Mouse (Mus musculus): Measurements from ENCODE around the gene Vmn1r86. TPM values are rescaled to one million over a fixed set of nuclear protein-coding genes. Genes with fewer than 3 reads are reported as not detected.
"Not testable (repeated sequence)": the region's sequence is repeated elsewhere in the genome, so short reads cannot be mapped to it uniquely, and the experiment has no call there.

Vmn1r86 gene
- not detected in 2 replicates for polyA plus RNA-seq (2015; fragmentation: Nextera tagmentation; extraction: Ambion mirVana)

DNA sequence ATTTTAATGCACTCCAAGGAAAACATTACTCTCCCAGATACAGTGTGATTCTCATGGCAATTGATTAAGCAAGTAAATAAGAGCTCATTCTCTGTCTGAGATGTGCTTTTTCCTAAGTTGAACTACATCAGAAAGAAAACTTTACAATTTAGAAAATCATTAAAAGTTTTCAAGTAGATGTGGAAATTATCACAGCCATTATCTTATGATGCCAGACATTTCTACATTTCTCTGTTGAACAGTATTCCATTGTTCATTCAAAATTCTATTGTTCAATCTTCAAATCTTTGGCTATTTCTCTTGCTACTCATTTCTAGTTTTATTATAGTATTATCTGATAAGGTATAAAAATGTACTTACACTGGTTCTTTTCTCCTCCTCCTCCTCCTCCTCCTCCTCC, at the start of gene Vmn1r86:
Gene Vmn1r86 (minus strand): TSS at position 101 of the 400 bp plus-strand sequence.
- H3K9me3 ChIP-seq: no peaks in the 10 kb centered on the region
- H3K27ac ChIP-seq: no peak within 1 kb of the TSS
- no peak within 1 kb of the TSS for H3K4me2 ChIP-seq
- ATAC-seq (ENCODE audit: insufficient number of reproducible peaks, low FRiP score, low TSS enrichment, low read depth): no peak
- no peaks in the 10 kb centered on the region for H3K27me3 ChIP-seq
- no peak within 1 kb of the TSS for H3K9ac ChIP-seq
- no peaks in the 10 kb centered on the region for H3K4me1 ChIP-seq
- no peak within 1 kb of the TSS for H3K4me3 ChIP-seq
- no peaks in the 10 kb centered on the region for H3K36me3 ChIP-seq

DNA sequence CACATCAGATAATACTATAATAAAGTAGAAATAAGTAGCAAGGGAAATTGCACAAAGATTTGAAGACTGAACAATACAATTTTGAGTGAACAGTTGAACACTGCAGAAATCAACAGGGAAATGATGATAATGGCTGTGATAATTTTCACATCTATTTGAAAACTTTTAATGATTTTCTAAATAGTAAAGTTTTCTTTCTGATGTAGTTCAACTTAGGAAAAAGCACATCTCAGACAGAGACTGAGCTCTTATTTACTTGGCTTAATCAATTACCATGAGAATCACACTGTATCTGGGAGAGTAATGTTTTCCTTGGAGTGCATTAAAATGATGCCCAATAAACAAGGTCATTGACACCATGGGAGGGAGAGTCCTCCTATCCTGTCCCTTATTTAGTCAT, 39.6 kb upstream of the Vmn1r86 start, which contains the start of gene Vmn1r88:
Gene Vmn1r88 (plus strand): TSS at position 301 of the 400 bp plus-strand sequence.
- Histone ChIP-seq H3K4me3 (no peak within 1 kb of the TSS), H3K27me3 (no peaks in the 10 kb centered on the region), H3K4me1 (no peaks in the 10 kb centered on the region), H3K4me2 (no peak within 1 kb of the TSS), H3K9me3 (no peaks in the 10 kb centered on the region), H3K27ac (no peak within 1 kb of the TSS), H3K36me3 (no peaks in the 10 kb centered on the region), H3K9ac (no peak within 1 kb of the TSS)
- ATAC-seq (ENCODE audit: insufficient number of reproducible peaks, low FRiP score, low TSS enrichment, low read depth): no peak

DNA sequence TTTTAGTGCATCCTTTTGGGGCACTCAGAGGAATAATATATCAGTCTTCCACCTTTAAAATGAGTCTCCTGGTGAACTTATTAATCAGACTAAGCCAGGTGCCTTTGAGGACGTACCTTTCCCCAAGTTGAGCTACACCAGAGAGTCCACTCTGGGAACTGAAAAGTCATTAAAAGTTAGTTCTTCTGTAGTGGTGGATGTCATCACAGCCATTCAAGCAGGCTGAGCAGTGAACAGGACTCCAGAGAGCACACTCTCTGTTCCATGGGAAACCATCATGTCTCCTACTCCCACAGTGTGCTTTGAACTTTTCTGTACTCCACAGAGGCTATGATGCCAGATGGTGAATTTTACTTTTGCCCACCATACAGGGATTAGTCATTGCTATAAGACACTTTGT, 20.3 kb upstream of the Vmn1r86 start, which contains the start of gene Vmn1r87:
Gene Vmn1r87 (minus strand): TSS at position 101 of the 400 bp plus-strand sequence.
- no peak within 1 kb of the TSS for H3K4me2 ChIP-seq
- H3K36me3 ChIP-seq: no peaks in the 10 kb centered on the region
- H3K27ac ChIP-seq: no peak within 1 kb of the TSS
- no peaks in the 10 kb centered on the region for H3K9me3 ChIP-seq
- H3K27me3 ChIP-seq: no peaks in the 10 kb centered on the region
- WGBS: 75% methylated on average over 1 of the region's 1 CpGs
- no peaks in the 10 kb centered on the region for H3K4me1 ChIP-seq
- no peak for ATAC-seq (ENCODE audit: insufficient number of reproducible peaks, low FRiP score, low TSS enrichment, low read depth)
- no peak within 1 kb of the TSS for H3K9ac ChIP-seq
- H3K4me3 ChIP-seq: no peak within 1 kb of the TSS

DNA sequence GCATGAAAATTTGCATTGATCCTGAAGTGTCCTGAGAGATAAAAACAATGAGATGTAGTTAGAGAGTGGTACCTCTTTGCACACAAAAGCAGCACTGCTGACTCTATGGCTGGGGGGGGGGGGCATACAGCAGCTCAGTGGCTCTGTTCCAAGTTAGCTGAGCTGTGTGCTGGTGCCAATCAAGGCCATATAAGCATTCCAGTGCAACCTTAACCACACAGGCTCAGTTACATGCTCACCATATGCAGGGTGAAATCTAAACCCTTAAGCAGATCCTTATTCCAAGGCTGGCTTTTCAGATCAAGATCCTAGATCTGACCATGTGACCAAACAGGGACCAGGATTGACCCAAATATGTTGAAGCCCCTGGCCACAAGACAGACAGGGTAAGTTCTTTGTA, 17.6 kb upstream of the Vmn1r86 start:
- no peaks in the 10 kb centered on the region for H3K4me1 ChIP-seq
- no peaks in the 10 kb centered on the region for H3K36me3 ChIP-seq
- no peak overlapping the region for H3K4me2 ChIP-seq
- H3K27me3 ChIP-seq: no peaks in the 10 kb centered on the region
- no peak overlapping the region for H3K4me3 ChIP-seq
- H3K9ac ChIP-seq: no peak overlapping the region
- ATAC-seq (ENCODE audit: insufficient number of reproducible peaks, low FRiP score, low TSS enrichment, low read depth): no peak
- H3K27ac ChIP-seq: no peak overlapping the region
- no peaks in the 10 kb centered on the region for H3K9me3 ChIP-seq

DNA sequence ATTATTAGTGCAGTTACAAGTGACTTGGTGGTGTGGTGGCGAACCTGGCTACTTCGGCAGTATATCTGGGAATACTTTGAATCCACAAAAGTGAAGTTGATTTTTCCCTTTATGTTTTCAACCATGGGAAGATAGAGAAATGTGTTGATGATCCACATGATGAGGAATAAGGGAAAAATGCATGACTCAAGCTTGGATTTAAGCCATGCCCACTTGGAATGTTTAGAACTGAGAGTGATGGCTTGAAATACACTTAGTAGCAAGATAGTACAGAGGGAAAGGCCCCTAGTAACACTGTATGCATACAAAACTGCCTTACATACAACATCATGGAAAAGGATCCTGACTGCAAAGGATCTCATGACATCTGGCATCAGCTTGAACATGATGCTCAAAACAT, 12.1 kb upstream of the Vmn1r86 start:
- ATAC-seq (ENCODE audit: insufficient number of reproducible peaks, low FRiP score, low TSS enrichment, low read depth): no peak
- Histone ChIP-seq H3K4me2 (no peak overlapping the region), H3K27me3 (no peaks in the 10 kb centered on the region), H3K36me3 (no peaks in the 10 kb centered on the region), H3K27ac (no peak overlapping the region), H3K4me3 (no peak overlapping the region), H3K9ac (no peak overlapping the region), H3K9me3 (no peaks in the 10 kb centered on the region), H3K4me1 (no peaks in the 10 kb centered on the region)
- WGBS: 86% methylated on average over 2 of the region's 2 CpGs

DNA sequence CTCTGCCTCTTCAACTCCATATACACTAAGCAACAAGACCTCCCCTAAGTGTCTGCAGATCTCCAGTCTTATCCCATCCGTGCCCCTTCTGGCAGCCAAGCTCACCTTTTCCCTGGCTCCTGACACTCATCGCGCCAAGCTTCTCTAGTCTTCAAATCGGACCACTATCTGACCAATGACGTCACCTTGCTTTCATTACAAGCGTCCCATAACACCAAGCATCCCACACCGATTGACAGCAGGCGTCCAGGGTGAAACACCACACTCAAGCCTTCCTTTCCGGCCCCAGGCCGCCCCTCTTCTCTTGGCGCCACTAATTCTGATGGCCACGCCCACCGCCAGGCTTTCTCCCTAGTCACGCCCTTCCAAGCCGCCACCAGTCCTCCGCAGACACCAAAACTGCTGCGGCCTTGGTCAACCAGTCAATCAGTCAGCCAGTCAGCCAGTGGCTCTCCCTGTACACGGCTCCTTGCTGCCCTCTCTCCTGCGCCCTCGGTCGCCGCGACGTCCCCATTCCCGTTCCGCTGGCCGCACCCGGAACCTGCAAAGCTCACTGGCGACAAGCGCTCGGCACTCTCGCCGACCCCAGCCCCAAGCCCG, 3.9 kb upstream of the Vmn1r86 start:
- Histone ChIP-seq H3K4me2 (peak overlapping the region; percentile 38), H3K4me3 (peak overlapping the region; percentile 18)
- not testable (repeated sequence) for H3K9ac ChIP-seq, H3K9me3 ChIP-seq, H3K27ac ChIP-seq, H3K4me1 ChIP-seq, H3K36me3 ChIP-seq, H3K27me3 ChIP-seq
- 2% methylated on average over 17 of the region's 34 CpGs for WGBS
- ATAC-seq (ENCODE audit: insufficient number of reproducible peaks, low FRiP score, low TSS enrichment, low read depth): peak; percentile 71; the same call in 1 of the 2 replicates

DNA sequence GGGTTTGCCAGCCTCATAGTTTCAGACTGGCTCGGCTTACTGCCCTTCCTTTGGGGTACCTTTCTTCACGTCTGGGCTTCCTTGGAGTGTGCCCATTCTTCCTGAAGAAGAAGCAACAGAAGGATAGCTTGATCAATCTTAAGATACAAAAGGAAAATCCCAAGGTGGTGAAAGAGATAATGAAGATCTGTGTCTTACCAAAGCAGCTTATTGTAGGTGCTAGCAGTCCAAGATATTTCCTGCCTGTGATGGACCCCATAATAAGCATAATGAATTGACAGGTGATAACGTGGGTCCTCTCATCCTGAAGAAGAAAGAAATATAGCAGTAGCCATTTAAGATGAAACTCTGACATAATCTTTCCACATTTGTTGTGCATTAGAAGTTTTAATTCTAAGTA, 24.6 kb downstream of the Vmn1r86 start, which contains the start of gene Vmn1r85:
Gene Vmn1r85 (minus strand): TSS at position 101 of the 400 bp plus-strand sequence.
- no peaks in the 10 kb centered on the region for H3K9me3 ChIP-seq
- no peaks in the 10 kb centered on the region for H3K27me3 ChIP-seq
- 60% methylated on average over 3 of the region's 3 CpGs for WGBS
- H3K4me1 ChIP-seq: no peaks in the 10 kb centered on the region
- H3K4me3 ChIP-seq: no peak within 1 kb of the TSS
- no peak within 1 kb of the TSS for H3K27ac ChIP-seq
- no peak within 1 kb of the TSS for H3K9ac ChIP-seq
- ATAC-seq (ENCODE audit: insufficient number of reproducible peaks, low FRiP score, low TSS enrichment, low read depth): no peak
- no peaks in the 10 kb centered on the region for H3K36me3 ChIP-seq
- H3K4me2 ChIP-seq: no peak within 1 kb of the TSS

DNA sequence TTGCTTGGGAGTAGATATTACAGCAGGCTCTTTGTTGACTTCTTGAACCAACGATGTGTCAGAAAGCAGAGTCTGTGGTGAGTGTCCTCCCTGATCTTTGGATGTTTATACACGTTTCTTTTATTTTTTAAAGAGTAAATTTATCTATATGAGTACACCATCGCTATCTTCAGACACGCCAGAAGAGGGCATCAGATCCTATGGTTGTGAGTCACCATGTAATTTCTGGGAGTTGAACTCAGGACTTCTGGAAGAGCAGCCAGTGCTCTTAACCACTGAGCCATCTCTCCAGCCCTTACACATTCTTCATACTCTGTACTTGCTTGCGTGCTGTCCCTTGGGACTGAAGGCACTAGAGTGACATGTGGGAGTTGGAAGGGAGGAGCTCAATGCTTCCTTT, 47.4 kb downstream of the Vmn1r86 start:
- no peaks in the 10 kb centered on the region for H3K9me3 ChIP-seq
- 61% methylated on average over 5 of the region's 5 CpGs for WGBS
- ATAC-seq (ENCODE audit: insufficient number of reproducible peaks, low FRiP score, low TSS enrichment, low read depth): no peak
- no peak overlapping the region for H3K9ac ChIP-seq
- H3K4me3 ChIP-seq: no peak overlapping the region
- H3K27ac ChIP-seq: no peak overlapping the region
- no peak overlapping the region for H3K4me2 ChIP-seq
- no peaks in the 10 kb centered on the region for H3K36me3 ChIP-seq
- no peaks in the 10 kb centered on the region for H3K27me3 ChIP-seq
- no peaks in the 10 kb centered on the region for H3K4me1 ChIP-seq

DNA sequence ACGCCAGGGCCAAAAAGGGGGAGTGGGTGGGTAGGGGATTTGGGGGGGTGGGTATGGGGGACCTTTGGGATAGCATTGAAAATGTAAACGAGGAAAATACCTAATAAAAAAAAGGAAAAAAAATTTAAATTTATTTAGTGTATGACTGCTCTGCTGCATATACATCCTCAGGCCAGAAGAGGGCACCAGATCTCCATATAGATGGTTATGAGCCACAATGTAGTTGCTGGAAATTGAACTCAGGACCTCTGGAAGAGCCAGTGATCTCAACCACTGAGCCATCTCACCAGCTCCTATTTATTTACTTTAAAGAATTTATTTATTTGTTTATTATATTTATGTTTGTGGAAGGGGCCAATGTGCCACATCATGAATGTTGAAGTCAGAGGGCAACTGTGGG, 56.3 kb downstream of the Vmn1r86 start:
- ATAC-seq (ENCODE audit: insufficient number of reproducible peaks, low FRiP score, low TSS enrichment, low read depth); H3K4me2 ChIP-seq; H3K4me3 ChIP-seq; H3K36me3 ChIP-seq; H3K27me3 ChIP-seq; H3K9ac ChIP-seq; H3K4me1 ChIP-seq; H3K9me3 ChIP-seq; H3K27ac ChIP-seq: not testable (repeated sequence)
- 53% methylated on average over 2 of the region's 2 CpGs for WGBS

DNA sequence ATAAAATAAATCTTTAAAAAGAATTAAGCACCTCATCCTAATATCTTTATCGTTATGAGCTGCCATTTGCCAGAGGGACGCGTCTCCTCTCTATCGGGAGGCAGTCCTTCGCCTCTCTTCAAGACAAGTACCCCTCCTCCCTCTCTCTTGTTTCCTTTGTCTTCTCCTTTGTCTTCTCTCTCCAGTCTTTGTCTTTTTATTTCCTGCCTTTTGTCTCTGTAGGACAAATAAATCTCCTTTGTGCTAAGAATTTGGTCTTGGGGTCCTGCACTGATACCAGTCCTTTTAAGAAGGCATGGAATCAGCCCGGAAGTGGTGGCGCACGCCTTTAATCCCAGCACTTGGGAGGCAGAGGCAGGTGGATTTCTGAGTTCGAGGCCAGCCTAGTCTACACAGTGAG, 60.2 kb downstream of the Vmn1r86 start:
- no peaks in the 10 kb centered on the region for H3K36me3 ChIP-seq
- H3K9ac ChIP-seq: no peak overlapping the region
- H3K4me1 ChIP-seq: no peaks in the 10 kb centered on the region
- 89% methylated on average over 9 of the region's 9 CpGs for WGBS
- no peaks in the 10 kb centered on the region for H3K9me3 ChIP-seq
- H3K27me3 ChIP-seq: no peaks in the 10 kb centered on the region
- ATAC-seq (ENCODE audit: insufficient number of reproducible peaks, low FRiP score, low TSS enrichment, low read depth): no peak
- H3K4me3 ChIP-seq: no peak overlapping the region
- H3K27ac ChIP-seq: no peak overlapping the region
- no peak overlapping the region for H3K4me2 ChIP-seq

DNA sequence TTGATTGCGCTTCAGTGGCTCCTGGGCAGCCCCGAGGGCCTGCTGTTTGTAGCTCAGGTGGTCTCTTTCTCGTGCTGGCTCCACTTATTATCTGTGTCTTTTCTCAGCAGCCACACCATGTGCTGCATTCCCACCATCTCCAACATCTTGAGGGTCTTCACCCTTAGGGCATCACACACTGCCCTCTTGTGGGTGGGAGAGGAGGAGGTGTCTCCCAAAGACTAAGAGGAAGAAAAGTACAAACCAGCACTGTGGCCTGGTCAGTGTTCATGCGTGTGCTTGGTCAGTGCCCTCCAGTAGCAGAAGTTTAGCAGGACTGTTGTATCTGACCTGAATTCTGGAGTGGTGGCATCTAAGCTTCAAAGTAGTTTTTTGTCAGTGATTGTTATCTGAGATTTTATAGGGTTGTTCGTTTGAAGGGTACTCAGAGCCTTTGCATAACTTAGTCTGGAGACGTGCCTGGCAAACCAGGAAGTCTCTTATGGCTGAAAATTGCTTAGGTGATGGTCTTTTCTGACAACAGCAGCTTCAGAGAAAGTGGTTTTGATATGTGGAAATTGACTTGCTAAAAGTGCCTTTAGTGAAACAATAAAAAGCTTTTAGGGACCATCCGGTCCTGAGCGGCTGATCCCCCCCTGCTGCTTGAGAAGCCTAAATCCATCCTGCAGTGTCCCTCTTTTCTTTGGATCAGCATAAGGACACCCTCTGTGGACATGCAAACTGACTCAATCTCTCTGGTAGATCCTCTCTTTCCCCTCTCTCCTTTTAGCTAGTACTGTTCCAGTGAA, 62.6 kb downstream of the Vmn1r86 start:
- no peak for ATAC-seq (ENCODE audit: insufficient number of reproducible peaks, low FRiP score, low TSS enrichment, low read depth)
- H3K36me3 ChIP-seq: no peaks in the 10 kb centered on the region
- H3K4me3 ChIP-seq: no peak overlapping the region
- peaks cover 5% of the 10 kb centered on the region; the same call in 1 of the 2 replicates for H3K4me1 ChIP-seq
- H3K27ac ChIP-seq: no peak overlapping the region
- H3K9me3 ChIP-seq: no peaks in the 10 kb centered on the region
- no peak overlapping the region for H3K4me2 ChIP-seq
- WGBS: 57% methylated on average over 8 of the region's 8 CpGs
- no peak overlapping the region for H3K9ac ChIP-seq
- H3K27me3 ChIP-seq: no peaks in the 10 kb centered on the region

DNA sequence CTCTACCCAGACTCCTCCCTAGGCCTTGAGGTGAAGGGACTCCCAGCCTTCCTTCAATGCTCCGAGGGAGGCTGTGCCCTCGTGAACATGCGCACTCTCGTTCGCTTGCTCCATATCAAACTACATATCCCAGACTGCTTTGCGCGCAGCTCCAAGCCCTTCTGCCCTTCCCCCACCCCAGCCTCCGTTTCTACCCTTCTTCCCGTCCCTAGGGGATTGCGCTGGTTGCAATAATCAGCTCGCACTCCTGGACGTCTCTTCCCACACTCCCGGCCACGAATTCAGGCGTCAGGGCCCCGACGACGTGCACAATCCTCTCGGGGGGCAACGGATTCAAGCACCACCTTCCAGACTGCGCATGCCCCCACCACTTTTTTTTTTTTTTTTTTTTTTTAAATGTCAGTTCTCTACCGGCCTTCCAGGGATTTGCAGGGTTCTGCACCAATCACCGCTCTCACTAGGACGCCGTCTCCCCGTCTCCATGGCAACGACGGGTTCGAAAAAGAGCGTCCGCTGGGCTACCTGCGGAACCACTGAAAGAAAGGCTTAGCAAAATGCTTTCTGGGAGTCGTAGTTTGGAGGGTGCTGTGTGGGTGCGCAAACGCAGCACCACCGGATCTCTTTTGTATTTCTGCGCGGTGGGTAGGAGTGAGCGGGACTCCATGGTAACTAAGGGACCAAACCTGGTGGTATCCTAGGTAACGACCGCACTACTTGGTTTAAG, 65.3 kb downstream of the Vmn1r86 start, which contains the start of gene Mzf1:
Gene Mzf1 (minus strand): TSS at position 478 of the 724 bp plus-strand sequence.
- Histone ChIP-seq H3K27ac (peak within 1 kb of the TSS; percentile 86), H3K4me1 (peaks cover 5% of the 10 kb centered on the region; the same call in 1 of the 2 replicates), H3K27me3 (no peaks in the 10 kb centered on the region), H3K9me3 (no peaks in the 10 kb centered on the region), H3K4me2 (peak within 1 kb of the TSS; percentile 78), H3K4me3 (peak within 1 kb of the TSS; percentile 62), H3K9ac (peak within 1 kb of the TSS; percentile 55), H3K36me3 (no peaks in the 10 kb centered on the region)
- under 1% methylated on average over 41 of the region's 41 CpGs for WGBS
- peak; percentile 94 for ATAC-seq (ENCODE audit: insufficient number of reproducible peaks, low FRiP score, low TSS enrichment, low read depth)

Data from limb, embryonic 15.5 days (tissue).